Mouse (Mus musculus): ENCODE results near the gene Mia3. TPM values are rescaled to one million over a fixed set of nuclear protein-coding genes. Genes with fewer than 3 reads are reported as not detected.
"Not testable (repeated sequence)": the region's sequence is repeated elsewhere in the genome, so short reads cannot be mapped to it uniquely, and the experiment has no call there.

Gene Mia3
- polyA plus RNA-seq, 1 experiment from 2014 or later: 127 TPM

- no peaks in the 10 kb centered on the region for H3K27me3 ChIP-seq (replicated peaks; ENCODE audit: control insufficient read depth, insufficient read depth, low read length)
- DNase-seq (ENCODE audit: low spot score) (no peak), ATAC-seq (ENCODE audit: low read depth) (no peak)
- H3K36me3 ChIP-seq (ENCODE audit: control insufficient read depth, insufficient read depth, low read length): peaks cover 81% of the 10 kb centered on the region
- 94% methylated on average over 5 of the region's 5 CpGs for WGBS
- H3K4me3 ChIP-seq (ENCODE audit: low read depth, low read length): no peak overlapping the region
- H3K9me3 ChIP-seq (ENCODE audit: control insufficient read depth, low read length): no peaks in the 10 kb centered on the region
- no peak overlapping the region for H3K9ac ChIP-seq (ENCODE audit: low read depth, low read length)
- H3K27ac ChIP-seq (replicated peaks; ENCODE audit: low read depth, low read length): no peak overlapping the region
- H3K4me1 ChIP-seq (ENCODE audit: control insufficient read depth, insufficient read depth, low read length): no peaks in the 10 kb centered on the region
- H3K4me2 ChIP-seq (ENCODE audit: low read depth, low read length): no peak overlapping the region
Observed at GRCm38 (mm10) chr1:183362301-183362700, 7.1 kb downstream of the Mia3 start.

GRCm38 (mm10) chr1:183358901-183359300 lies 10.5 kb downstream of the Mia3 start:
- peaks cover 91% of the 10 kb centered on the region for H3K36me3 ChIP-seq (ENCODE audit: control insufficient read depth, insufficient read depth, low read length)
- no peak overlapping the region for H3K4me2 ChIP-seq (ENCODE audit: low read depth, low read length)
- H3K27me3 ChIP-seq (replicated peaks; ENCODE audit: control insufficient read depth, insufficient read depth, low read length): no peaks in the 10 kb centered on the region
- H3K4me3 ChIP-seq (ENCODE audit: low read depth, low read length): no peak overlapping the region
- H3K27ac ChIP-seq (replicated peaks; ENCODE audit: low read depth, low read length): no peak overlapping the region
- no peaks in the 10 kb centered on the region for H3K9me3 ChIP-seq (ENCODE audit: control insufficient read depth, low read length)
- WGBS: 93% methylated on average over 3 of the region's 3 CpGs
- H3K9ac ChIP-seq (ENCODE audit: low read depth, low read length): no peak overlapping the region
- no peak for DNase-seq (ENCODE audit: low spot score)
- no peak for ATAC-seq (ENCODE audit: low read depth)
- no peaks in the 10 kb centered on the region for H3K4me1 ChIP-seq (ENCODE audit: control insufficient read depth, insufficient read depth, low read length)

GRCm38 (mm10) chr1:183349840-183350239 lies 19.5 kb downstream of the Mia3 start:
- DNase-seq (ENCODE audit: low spot score) (peak; percentile 81), ATAC-seq (ENCODE audit: low read depth) (no peak)
- no peak overlapping the region for H3K9ac ChIP-seq (ENCODE audit: low read depth, low read length)
- H3K4me2 ChIP-seq (ENCODE audit: low read depth, low read length): no peak overlapping the region
- H3K9me3 ChIP-seq (ENCODE audit: control insufficient read depth, low read length): no peaks in the 10 kb centered on the region
- H3K36me3 ChIP-seq (ENCODE audit: control insufficient read depth, insufficient read depth, low read length): peaks cover 74% of the 10 kb centered on the region
- no peak overlapping the region for H3K4me3 ChIP-seq (ENCODE audit: low read depth, low read length)
- no peaks in the 10 kb centered on the region for H3K27me3 ChIP-seq (replicated peaks; ENCODE audit: control insufficient read depth, insufficient read depth, low read length)
- WGBS: 23% methylated on average over 6 of the region's 6 CpGs
- H3K4me1 ChIP-seq (ENCODE audit: control insufficient read depth, insufficient read depth, low read length): no peaks in the 10 kb centered on the region
- no peak overlapping the region for H3K27ac ChIP-seq (replicated peaks; ENCODE audit: low read depth, low read length)

- Histone ChIP-seq H3K27ac (replicated peaks; ENCODE audit: low read depth, low read length) (peak overlapping the region; percentile 81; the same call in 1 of the 2 replicates), H3K27me3 (replicated peaks; ENCODE audit: control insufficient read depth, insufficient read depth, low read length) (no peaks in the 10 kb centered on the region), H3K9ac (ENCODE audit: low read depth, low read length) (peak overlapping the region; percentile 95), H3K36me3 (ENCODE audit: control insufficient read depth, insufficient read depth, low read length) (peaks cover 55% of the 10 kb centered on the region), H3K4me3 (ENCODE audit: low read depth, low read length) (peak overlapping the region; percentile 97), H3K4me2 (ENCODE audit: low read depth, low read length) (peak overlapping the region; percentile 92), H3K4me1 (ENCODE audit: control insufficient read depth, insufficient read depth, low read length) (no peaks in the 10 kb centered on the region), H3K9me3 (ENCODE audit: control insufficient read depth, low read length) (no peaks in the 10 kb centered on the region)
- ATAC-seq (ENCODE audit: low read depth): no peak
- WGBS: 4% methylated on average over 9 of the region's 10 CpGs
- DNase-seq (ENCODE audit: low spot score): no peak
Observed at GRCm38 (mm10) chr1:183345817-183346195, 23.5 kb downstream of the Mia3 start.

- H3K27me3 ChIP-seq (replicated peaks; ENCODE audit: control insufficient read depth, insufficient read depth, low read length): no peaks in the 10 kb centered on the region
- H3K4me1 ChIP-seq (ENCODE audit: control insufficient read depth, insufficient read depth, low read length): no peaks in the 10 kb centered on the region
- DNase-seq (ENCODE audit: low spot score): peak; percentile 93
- peak overlapping the region; percentile 97 for H3K4me3 ChIP-seq (ENCODE audit: low read depth, low read length)
- H3K27ac ChIP-seq (replicated peaks; ENCODE audit: low read depth, low read length): peak overlapping the region; percentile 81
- peak; percentile 96 for ATAC-seq (ENCODE audit: low read depth)
- peak overlapping the region; percentile 92 for H3K4me2 ChIP-seq (ENCODE audit: low read depth, low read length)
- peaks cover 55% of the 10 kb centered on the region for H3K36me3 ChIP-seq (ENCODE audit: control insufficient read depth, insufficient read depth, low read length)
- WGBS: 1% methylated on average over 52 of the region's 72 CpGs
- peak overlapping the region; percentile 95 for H3K9ac ChIP-seq (ENCODE audit: low read depth, low read length)
- no peaks in the 10 kb centered on the region for H3K9me3 ChIP-seq (ENCODE audit: control insufficient read depth, low read length)
Observed at GRCm38 (mm10) chr1:183344886-183345816, 24.2 kb downstream of the Mia3 start.

- peaks cover 56% of the 10 kb centered on the region for H3K36me3 ChIP-seq (ENCODE audit: control insufficient read depth, insufficient read depth, low read length)
Observed at GRCm38 (mm10) chr1:183342902-183343301, 26.5 kb downstream of the Mia3 start.

GRCm38 (mm10) chr1:183327171-183327570 lies 42.2 kb downstream of the Mia3 start:
- Histone ChIP-seq H3K9ac (ENCODE audit: low read depth, low read length) (no peak overlapping the region), H3K27me3 (replicated peaks; ENCODE audit: control insufficient read depth, insufficient read depth, low read length) (no peaks in the 10 kb centered on the region), H3K9me3 (ENCODE audit: control insufficient read depth, low read length) (peaks cover 3% of the 10 kb centered on the region; the same call in 1 of the 2 replicates), H3K27ac (replicated peaks; ENCODE audit: low read depth, low read length) (no peak overlapping the region), H3K4me1 (ENCODE audit: control insufficient read depth, insufficient read depth, low read length) (no peaks in the 10 kb centered on the region), H3K4me3 (ENCODE audit: low read depth, low read length) (no peak overlapping the region), H3K36me3 (ENCODE audit: control insufficient read depth, insufficient read depth, low read length) (peaks cover 92% of the 10 kb centered on the region), H3K4me2 (ENCODE audit: low read depth, low read length) (no peak overlapping the region)
- DNase-seq (ENCODE audit: low spot score) (no peak), ATAC-seq (ENCODE audit: low read depth) (no peak)
- WGBS: 91% methylated on average over 8 of the region's 8 CpGs

More at GRCm38 (mm10) chr1:183342902-183343301, 26.5 kb downstream of the Mia3 start:
- H3K4me2 ChIP-seq (ENCODE audit: low read depth, low read length); H3K9ac ChIP-seq (ENCODE audit: low read depth, low read length); H3K27ac ChIP-seq (replicated peaks; ENCODE audit: low read depth, low read length); H3K9me3 ChIP-seq (ENCODE audit: control insufficient read depth, low read length); ATAC-seq (ENCODE audit: low read depth); H3K4me1 ChIP-seq (ENCODE audit: control insufficient read depth, insufficient read depth, low read length); H3K4me3 ChIP-seq (ENCODE audit: low read depth, low read length); H3K27me3 ChIP-seq (replicated peaks; ENCODE audit: control insufficient read depth, insufficient read depth, low read length); DNase-seq (ENCODE audit: low spot score): not testable (repeated sequence)
- WGBS: 92% methylated on average over 1 of the region's 1 CpGs

GRCm38 (mm10) chr1:183324433-183324832 lies 44.9 kb downstream of the Mia3 start:
- Histone ChIP-seq H3K36me3 (ENCODE audit: control insufficient read depth, insufficient read depth, low read length) (peaks cover 90% of the 10 kb centered on the region), H3K4me2 (ENCODE audit: low read depth, low read length) (no peak overlapping the region), H3K9me3 (ENCODE audit: control insufficient read depth, low read length) (peaks cover 3% of the 10 kb centered on the region; the same call in 1 of the 2 replicates), H3K4me1 (ENCODE audit: control insufficient read depth, insufficient read depth, low read length) (no peaks in the 10 kb centered on the region), H3K27ac (replicated peaks; ENCODE audit: low read depth, low read length) (no peak overlapping the region), H3K4me3 (ENCODE audit: low read depth, low read length) (no peak overlapping the region), H3K27me3 (replicated peaks; ENCODE audit: control insufficient read depth, insufficient read depth, low read length) (no peaks in the 10 kb centered on the region), H3K9ac (ENCODE audit: low read depth, low read length) (no peak overlapping the region)
- WGBS: 96% methylated on average over 6 of the region's 6 CpGs
- DNase-seq (ENCODE audit: low spot score) (no peak), ATAC-seq (ENCODE audit: low read depth) (no peak)
